Mouse (Mus musculus): ENCODE results near the gene Thap12.

DNA sequence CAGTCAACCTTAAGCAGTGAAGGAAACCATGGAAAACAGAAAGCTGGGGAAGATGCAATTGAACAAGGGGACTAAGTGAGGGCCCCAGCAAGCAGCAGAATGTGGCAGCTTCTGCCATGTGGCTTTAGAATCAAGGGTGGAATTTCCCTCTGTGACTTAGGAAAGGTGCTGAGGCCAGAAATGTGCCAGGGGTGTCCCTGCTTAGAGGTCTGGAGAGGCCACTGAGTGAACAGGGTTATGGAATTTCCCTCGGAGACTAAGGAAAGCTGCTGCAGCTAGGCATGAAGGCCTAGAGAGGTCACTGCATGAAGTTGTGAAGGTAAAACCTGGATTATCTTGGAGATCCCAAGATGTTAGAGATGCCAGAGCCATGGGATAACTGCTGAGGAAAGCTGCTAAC is 12.8 kb upstream of the Thap12 start:
- TF ChIP-seq CTCF (IDR thresholded peaks at IDR 0.05; ENCODE audit: low read depth, low read length) (no peak), POLR2A (IDR thresholded peaks at IDR 0.05; ENCODE audit: extremely low read depth, insufficient read depth, low read length) (no peak)
